Mouse (Mus musculus): ENCODE results near the gene Itga9.

The Itga9 gene

DNA sequence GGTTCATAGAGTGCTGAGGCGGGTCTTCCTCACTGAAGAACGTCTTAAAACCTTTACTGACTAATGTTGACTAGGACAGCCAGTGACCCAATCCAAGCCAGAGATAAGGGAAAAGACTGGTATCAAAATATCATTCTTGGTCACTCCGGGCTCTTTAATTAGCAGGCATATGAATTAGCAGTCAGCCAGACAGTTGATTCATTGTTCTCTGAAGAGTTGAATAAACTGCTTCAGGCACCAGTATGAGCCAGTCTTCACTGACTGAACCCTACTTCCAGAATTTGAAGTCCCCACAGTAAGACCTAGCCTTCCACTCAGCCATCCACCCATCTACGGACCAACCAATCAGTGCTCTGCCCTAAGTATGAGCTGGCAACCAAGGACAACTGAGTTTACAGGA is 163.9 kb downstream of the Itga9 start:
- 76% methylated on average over 4 of the region's 4 CpGs for WGBS

- 90% methylated on average over 6 of the region's 6 CpGs for WGBS
Observed at GRCm38 (mm10) chr9:118774676-118775075, 168.2 kb downstream of the Itga9 start.

DNA sequence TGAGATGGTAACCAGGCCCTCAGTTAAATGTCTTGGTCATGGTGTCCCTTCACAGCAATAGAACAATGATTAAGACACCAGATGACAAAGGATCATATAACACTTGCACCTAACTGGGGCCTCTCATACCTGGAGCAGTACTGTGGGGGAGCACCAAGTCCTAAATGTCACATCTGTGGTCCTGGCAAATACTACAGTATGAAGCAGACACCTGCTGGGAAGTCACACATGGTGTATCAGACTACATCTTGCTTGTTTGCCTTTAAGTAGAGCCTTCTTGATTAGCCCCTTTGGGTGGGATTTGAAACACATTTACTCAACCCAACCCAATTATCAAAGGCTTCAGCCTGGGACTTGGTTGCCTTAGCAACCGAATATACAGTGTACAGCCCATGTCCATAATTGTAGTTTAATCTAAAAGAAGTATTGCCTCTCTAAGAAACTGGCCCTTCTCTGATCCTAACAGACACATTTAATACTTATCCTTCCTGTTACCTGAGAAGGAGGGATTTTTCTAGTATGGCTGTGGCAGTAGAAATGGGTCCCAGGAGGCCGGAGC is 170.5 kb downstream of the Itga9 start:
- 96% methylated on average over 2 of the region's 2 CpGs for WGBS

GRCm38 (mm10) chr9:118778596-118778995 is 172.1 kb downstream of the Itga9 start:
- 40% methylated on average over 2 of the region's 2 CpGs for WGBS

GRCm38 (mm10) chr9:118784621-118785020 is 178.1 kb downstream of the Itga9 start:
- 78% methylated on average over 4 of the region's 4 CpGs for WGBS

DNA sequence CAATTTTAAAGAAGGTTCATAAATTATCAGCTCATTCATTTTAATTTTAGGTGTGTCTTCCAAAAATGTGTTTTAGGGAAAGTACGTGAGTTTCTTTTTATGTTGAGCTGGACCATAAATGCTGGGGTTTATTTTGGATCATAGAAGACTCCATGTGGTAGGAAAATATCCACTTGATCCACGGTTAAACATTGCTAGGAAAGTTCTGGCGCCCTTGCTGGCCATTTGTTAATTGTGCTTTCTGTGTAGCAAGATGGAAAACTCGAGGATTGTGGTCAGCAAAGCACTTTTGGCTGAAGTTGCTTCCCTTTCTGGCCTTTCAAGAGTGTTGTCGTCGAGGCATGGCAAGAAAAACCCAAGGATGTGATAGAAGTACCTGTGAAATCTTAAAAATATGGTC is 179.3 kb downstream of the Itga9 start:
- WGBS: 71% methylated on average over 6 of the region's 6 CpGs

GRCm38 (mm10) chr9:118788869-118789281 is 182.4 kb downstream of the Itga9 start:
- WGBS: 38% methylated on average over 10 of the region's 10 CpGs

- WGBS: 77% methylated on average over 3 of the region's 3 CpGs
Observed at GRCm38 (mm10) chr9:118791231-118791630, 184.7 kb downstream of the Itga9 start.

- 90% methylated on average over 18 of the region's 21 CpGs for WGBS
Observed at GRCm38 (mm10) chr9:118793151-118793785, 186.8 kb downstream of the Itga9 start.

DNA sequence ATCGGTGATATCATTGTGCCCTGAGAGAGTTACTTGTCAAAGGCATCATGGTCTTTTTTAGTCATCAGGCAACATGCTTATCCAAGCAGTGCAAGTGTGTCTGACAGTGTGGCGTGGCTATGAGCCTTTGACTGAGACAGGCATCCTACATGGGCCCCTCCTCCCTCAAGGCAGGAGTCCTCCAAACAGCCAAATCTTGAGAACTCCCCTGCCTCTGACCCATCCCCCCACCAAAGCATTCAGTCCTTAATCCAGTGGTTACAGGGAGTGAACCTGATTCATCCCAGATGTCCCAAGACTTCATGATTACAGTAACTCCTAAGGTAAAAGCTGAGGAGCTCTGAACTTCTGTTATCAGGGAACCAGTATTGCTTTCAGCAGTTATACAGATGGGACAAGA is 188.2 kb downstream of the Itga9 start:
- WGBS: 84% methylated on average over 2 of the region's 2 CpGs

GRCm38 (mm10) chr9:118795304-118795703 is 188.8 kb downstream of the Itga9 start:
- WGBS: 65% methylated on average over 4 of the region's 4 CpGs

DNA sequence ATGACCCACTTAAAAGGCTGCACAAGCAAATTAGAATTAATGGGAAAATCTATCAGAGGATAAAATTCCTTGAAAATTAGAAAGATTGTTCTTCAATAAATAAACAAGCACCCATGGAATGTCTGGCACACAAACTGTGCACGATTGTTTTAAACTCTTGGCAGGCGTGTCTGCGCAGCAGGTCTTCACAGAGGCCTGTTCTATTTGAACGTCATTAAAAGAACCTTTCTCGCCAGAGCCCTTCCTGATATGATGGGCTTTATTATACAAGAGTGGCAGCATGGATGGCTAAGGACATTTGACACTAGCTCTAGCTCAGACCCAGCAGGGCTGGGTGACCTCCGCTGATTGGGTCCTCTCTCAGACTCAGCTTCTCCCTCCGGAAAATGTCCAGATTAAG is 192.6 kb downstream of the Itga9 start:
- WGBS: 59% methylated on average over 7 of the region's 7 CpGs

- WGBS: 58% methylated on average over 15 of the region's 15 CpGs
Observed at GRCm38 (mm10) chr9:118801176-118801909, 194.9 kb downstream of the Itga9 start.

DNA sequence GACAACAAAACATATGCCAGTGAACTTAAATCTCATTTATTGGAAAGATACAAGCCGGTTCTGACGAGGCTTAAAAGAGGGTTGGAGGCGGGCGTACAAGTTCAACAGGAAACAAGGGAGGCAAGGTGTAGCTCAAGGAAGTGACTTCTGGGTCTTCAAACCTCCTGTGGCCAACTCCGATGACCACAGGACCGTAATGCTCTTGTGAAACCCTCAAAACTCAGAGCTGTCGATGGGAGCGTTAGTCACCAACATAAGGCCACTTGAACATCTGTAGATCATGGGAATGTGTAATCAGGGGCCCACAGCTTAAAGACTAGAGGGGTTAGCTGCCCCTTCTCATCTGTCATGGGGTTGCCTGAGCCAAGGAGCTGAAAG is 195.4 kb downstream of the Itga9 start:
- WGBS: 72% methylated on average over 8 of the region's 8 CpGs

GRCm38 (mm10) chr9:118802380-118802779 is 195.9 kb downstream of the Itga9 start:
- WGBS: 87% methylated on average over 11 of the region's 11 CpGs

DNA sequence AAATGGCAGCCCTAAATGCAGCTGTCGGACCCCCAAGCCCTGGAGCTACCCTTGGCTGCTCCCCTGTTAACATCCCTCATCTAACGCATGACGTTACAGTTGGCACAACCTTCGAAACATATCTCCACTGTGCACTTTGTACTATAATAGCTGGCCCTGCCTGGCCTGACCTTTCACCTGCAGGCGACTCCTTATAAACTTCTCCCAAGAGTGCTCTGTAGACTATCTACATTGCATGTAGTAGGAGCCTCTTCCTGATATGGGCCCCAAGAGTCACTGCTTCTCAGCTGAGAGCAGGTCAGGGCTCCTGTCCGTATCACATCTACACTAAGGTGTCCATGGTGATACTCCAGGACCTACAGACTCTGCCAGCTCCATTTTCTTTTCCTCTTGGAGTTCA is 199.2 kb downstream of the Itga9 start:
- WGBS: 96% methylated on average over 6 of the region's 6 CpGs

DNA sequence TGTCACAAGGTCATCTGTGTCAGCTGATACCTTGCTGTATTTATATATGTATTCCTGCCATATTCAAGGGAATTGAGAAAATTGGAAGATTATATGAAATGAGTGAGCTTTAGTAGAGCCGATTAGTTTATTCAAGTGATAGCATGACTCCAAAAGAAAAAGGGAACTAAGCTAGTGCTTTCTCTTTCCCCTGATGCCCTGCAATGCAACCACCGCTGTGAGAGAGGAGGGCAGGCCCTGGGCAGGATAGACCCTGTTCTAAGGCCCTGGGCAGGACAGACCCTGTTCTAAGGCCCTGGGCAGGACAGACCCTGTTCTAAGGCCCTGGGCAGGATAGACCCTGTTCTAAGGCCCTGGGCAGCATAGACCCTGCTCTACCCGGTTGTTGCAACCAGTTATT is 201.2 kb downstream of the Itga9 start:
- WGBS: over 99% methylated on average over 3 of the region's 3 CpGs

- 88% methylated on average over 7 of the region's 7 CpGs for WGBS
Observed at GRCm38 (mm10) chr9:118812221-118812620, 205.7 kb downstream of the Itga9 start.

GRCm38 (mm10) chr9:118813492-118813891 is 207.0 kb downstream of the Itga9 start:
- WGBS: 97% methylated on average over 5 of the region's 5 CpGs

- WGBS: 96% methylated on average over 16 of the region's 16 CpGs
Observed at GRCm38 (mm10) chr9:118814056-118814455, 207.6 kb downstream of the Itga9 start.

- WGBS: 82% methylated on average over 8 of the region's 8 CpGs
Observed at GRCm38 (mm10) chr9:118814461-118814860, 208.0 kb downstream of the Itga9 start.

- 96% methylated on average over 8 of the region's 8 CpGs for WGBS
Observed at GRCm38 (mm10) chr9:118815543-118815942, 209.1 kb downstream of the Itga9 start.

GRCm38 (mm10) chr9:118818508-118818907 is 212.0 kb downstream of the Itga9 start:
- WGBS: 48% methylated on average over 3 of the region's 3 CpGs
